Mouse (Mus musculus) c-Kit-positive CD71-positive TER-119-negative erythroid progenitor cells, embryonic 14.5 days (primary cell): Measurements from ENCODE around the gene Jph2.

Experiments
- DNase-seq: peaks from one replicate; pipeline ENCODE4 v3.0.0-alpha.2; 2013; ENCODE audit warnings: low read depth

The Jph2 gene

GRCm38 (mm10) chr2:163303037-163303436 is 94.8 kb downstream of the Jph2 start:
- no peak for DNase-seq

DNA sequence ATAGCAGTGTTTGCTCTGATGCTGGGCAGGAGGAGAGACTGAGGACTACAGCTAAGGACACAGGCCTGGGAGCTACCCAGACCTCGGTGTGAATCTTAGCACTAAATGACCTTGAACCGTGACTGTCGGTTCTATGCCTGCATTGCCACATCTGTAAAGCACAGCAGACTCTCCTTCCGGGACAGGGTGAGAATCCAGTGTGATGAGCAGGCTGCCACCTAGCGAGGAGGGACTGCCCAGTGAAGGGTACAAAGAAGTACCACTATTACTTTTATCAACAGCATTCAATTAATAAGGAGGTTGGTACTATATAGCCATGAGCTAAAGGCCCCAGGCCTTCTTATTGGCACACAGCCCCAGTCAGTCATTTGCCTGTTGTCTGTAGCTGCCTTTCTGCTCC is 96.2 kb downstream of the Jph2 start:
- DNase-seq: no peak

- DNase-seq: no peak
Observed at GRCm38 (mm10) chr2:163300069-163301060, 97.4 kb downstream of the Jph2 start.

DNA sequence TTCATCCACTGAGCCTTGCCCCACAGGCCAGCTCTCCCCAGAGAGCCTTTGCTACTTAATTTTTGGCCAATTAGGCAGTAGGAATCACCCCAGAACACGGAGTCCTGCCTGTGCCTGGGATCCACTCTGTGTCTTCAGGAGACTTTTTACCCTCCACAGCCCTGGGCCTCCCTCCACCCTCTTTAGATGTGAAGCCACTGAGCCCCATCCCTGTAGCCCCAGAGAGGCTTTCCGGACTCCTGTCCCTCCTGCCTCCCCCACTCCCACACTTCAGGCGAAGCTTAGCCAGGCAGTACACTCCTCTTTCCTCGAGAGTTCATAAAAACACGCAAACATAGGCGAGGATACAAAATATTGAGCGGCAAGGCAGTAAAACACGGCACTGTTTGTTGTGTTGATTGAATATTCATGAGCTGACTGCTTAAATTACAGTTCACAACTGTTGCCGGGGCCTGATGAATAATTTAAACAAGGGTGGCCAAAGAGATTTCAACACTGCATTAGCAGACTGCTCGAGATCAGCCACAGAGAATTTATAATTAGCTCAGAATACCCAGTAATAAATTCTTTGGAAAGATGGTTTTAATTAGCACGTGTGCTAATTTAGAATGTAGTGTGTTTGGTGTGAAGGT is 100.7 kb downstream of the Jph2 start:
- DNase-seq: no peak

- no peak for DNase-seq
Observed at GRCm38 (mm10) chr2:163288881-163289379, 108.9 kb downstream of the Jph2 start.
